Mouse (Mus musculus) spleen, adult 2 months (tissue): Measurements from ENCODE around the gene Galk2.

Experiments used
- CTCF ChIP-seq: fragments of 200-500 bp; IDR thresholded peaks from 2 replicates; pipeline ENCODE4 v1.5.1; 2011; ENCODE audit warnings: mild to moderate bottlenecking, inconsistent platforms; ENCODE audit not compliant: insufficient read depth, insufficient read length, insufficient replicate concordance; ENCODE audit errors: extremely low read depth
- POLR2A ChIP-seq: fragments of 200-500 bp; IDR thresholded peaks from 2 replicates; pipeline ENCODE4 v1.6.1; 2011; ENCODE audit warnings: low read depth, low read length, inconsistent platforms

GRCm38 (mm10) chr2:125914713-125915112 is 55.8 kb downstream of the Galk2 start:
- TF ChIP-seq CTCF (no peak), POLR2A (no peak)
